Mouse (Mus musculus) midbrain, embryonic 15.5 days (tissue): ENCODE data around the gene Asgr1. TPM values are rescaled to one million over a fixed set of nuclear protein-coding genes. Genes with fewer than 3 reads are reported as not detected.

ENCODE experiments used
- microRNA counts: library from miRNA; unstranded; fragments of <30 nt; microRNA quantifications from one replicate; lab custom pipeline; 2016
- microRNA-seq: library from miRNA; unstranded; fragments of <30 nt; microRNA quantifications from one replicate; pipeline ENCODE4, GENCODE M21; 2016
- polyA plus RNA-seq: library from polyadenylated mRNA; unstranded; fragments of >200 nt; fragmentation: Nextera tagmentation; extraction: Ambion mirVana; gene quantifications from 2 replicates; pipeline ENCODE4 v1.2.1, GENCODE M21; 2015

The Asgr1 gene
- polyA plus RNA-seq, 1 experiment from 2014 or later = 3.8 TPM

MicroRNA genes within 50 kb of the gene (microRNA counts, 519-probe panel; counts per million panel counts)
- microRNA mmu-miR-324-3p (lab: Ali Mortazavi, UCI) (not detected), microRNA mmu-miR-324-5p (lab: Ali Mortazavi, UCI) (2,761 counts per million, percentile 60 among the panel's probes with 10 or more counts)

Small RNA genes lying within 50 kb of the gene (microRNA-seq; reads per million reads assigned to microRNA genes)
- 3,734 reads per million, percentile 89 among the genes with 10 or more reads in this experiment for gene Mir324

Other genes starting within 250 kb of the Asgr1 start
- gene Tmem102, start 248.5 kb upstream of the Asgr1 start, polyA plus RNA-seq = 0.74 and 0.86 TPM in 2 replicates
- not detected in 2 replicates for gene Gm39566, start 238.8 kb upstream of the Asgr1 start, polyA plus RNA-seq
- gene Spem2, start 235.6 kb upstream of the Asgr1 start, polyA plus RNA-seq = not detected in 2 replicates
- 0.55 and 0.65 TPM in 2 replicates for gene Spem1, start 231.9 kb upstream of the Asgr1 start, polyA plus RNA-seq
- 24.0 and 24.2 TPM in 2 replicates for gene Nlgn2, start 216.3 kb upstream of the Asgr1 start, polyA plus RNA-seq
- gene Tmem256, start 215.6 kb upstream of the Asgr1 start, polyA plus RNA-seq = 318 and 320 TPM in 2 replicates
- 52.3 and 53.5 TPM in 2 replicates for gene Plscr3, start 207.7 kb upstream of the Asgr1 start, polyA plus RNA-seq
- gene Tnk1, start 195.4 kb upstream of the Asgr1 start, polyA plus RNA-seq = 0.10 and 0.28 TPM in 2 replicates
- gene Tmem95, start 176.1 kb upstream of the Asgr1 start, polyA plus RNA-seq = not detected in 2 replicates
- gene Kctd11, start 172.7 kb upstream of the Asgr1 start, polyA plus RNA-seq = 1.7 and 1.9 TPM in 2 replicates
- 0.46 and 0.52 TPM in 2 replicates for gene Acap1, start 158.5 kb upstream of the Asgr1 start, polyA plus RNA-seq
- gene 2810408A11Rik, start 153.1 kb upstream of the Asgr1 start, polyA plus RNA-seq = 11.1 and 11.8 TPM in 2 replicates
- 23.2 and 24.2 TPM in 2 replicates for gene Neurl4, start 153.0 kb upstream of the Asgr1 start, polyA plus RNA-seq
- 77.6 and 86.6 TPM in 2 replicates for gene Gps2, start 140.2 kb upstream of the Asgr1 start, polyA plus RNA-seq
- 1,022 and 1,040 TPM in 2 replicates for gene Eif5a, start 132.1 kb upstream of the Asgr1 start, polyA plus RNA-seq
- gene Ybx2, start 118.3 kb upstream of the Asgr1 start, polyA plus RNA-seq = 5.6 and 6.4 TPM in 2 replicates
- 3.3 TPM in 2 replicates for gene Slc2a4, start 105.9 kb upstream of the Asgr1 start, polyA plus RNA-seq
- gene Cldn7, start 89.3 kb upstream of the Asgr1 start, polyA plus RNA-seq = 0.58 and 0.59 TPM in 2 replicates
- gene Ctdnep1, start 72.9 kb upstream of the Asgr1 start, polyA plus RNA-seq = 22.5 and 25.4 TPM in 2 replicates
- gene Elp5, start 71.6 kb upstream of the Asgr1 start, polyA plus RNA-seq = 162 and 177 TPM in 2 replicates
- 495 and 507 TPM in 2 replicates for gene Gabarap, start 62.9 kb upstream of the Asgr1 start, polyA plus RNA-seq
- gene Phf23, start 58.3 kb upstream of the Asgr1 start, polyA plus RNA-seq = 57.1 and 58.8 TPM in 2 replicates
- 30.4 and 31.0 TPM in 2 replicates for gene Dvl2, start 53.5 kb upstream of the Asgr1 start, polyA plus RNA-seq
- 57.2 and 57.6 TPM in 2 replicates for gene Acadvl, start 38.7 kb upstream of the Asgr1 start, polyA plus RNA-seq
- 27.8 and 30.4 TPM in 2 replicates for gene Dlg4, start 37.1 kb upstream of the Asgr1 start, polyA plus RNA-seq
- gene Asgr2, start 38.6 kb downstream of the Asgr1 start, polyA plus RNA-seq = not detected in 2 replicates
- 1.2 and 1.5 TPM in 2 replicates for gene Mgl2, start 76.2 kb downstream of the Asgr1 start, polyA plus RNA-seq
- 0.89 and 2.1 TPM in 2 replicates for gene Clec10a, start 102.1 kb downstream of the Asgr1 start, polyA plus RNA-seq
- 6.4 and 8.6 TPM in 2 replicates for gene Slc16a11, start 158.7 kb downstream of the Asgr1 start, polyA plus RNA-seq
- gene Slc16a13, start 167.0 kb downstream of the Asgr1 start, polyA plus RNA-seq = 14.2 and 15.0 TPM in 2 replicates
- gene Bcl6b, start 175.7 kb downstream of the Asgr1 start, polyA plus RNA-seq = 5.3 and 5.6 TPM in 2 replicates
- gene 0610010K14Rik, start 183.8 kb downstream of the Asgr1 start, polyA plus RNA-seq = 173 TPM in 2 replicates
- gene Gm21988, start 185.7 kb downstream of the Asgr1 start, polyA plus RNA-seq = 13.0 and 14.1 TPM in 2 replicates
- 351 and 366 TPM in 2 replicates for gene Rnasek, start 185.8 kb downstream of the Asgr1 start, polyA plus RNA-seq
- gene Alox12, start 201.3 kb downstream of the Asgr1 start, polyA plus RNA-seq = 0.49 and 0.74 TPM in 2 replicates